Mouse (Mus musculus): ENCODE measurements around the gene Sdad1. TPM values are rescaled to one million over a fixed set of nuclear protein-coding genes. Genes with fewer than 3 reads are reported as not detected.
A peak's percentile ranks its signal among the peaks of the same experiment; 100 is the strongest.

Gene Sdad1
- total and polyA plus RNA-seq, 3 experiments = 43.6 to 72.9 (median 63.7) TPM

- no peak overlapping the region for H3K4me3 ChIP-seq (replicated peaks in 1 of 3; ENCODE audit: low read depth in 2 of 3, low read length in 2 of 3, poor library complexity in 1 of 3)
- no peak overlapping the region for H3K27ac ChIP-seq (ENCODE audit: insufficient read depth, low read depth)
- in situ Hi-C loops (cut with MboI; ENCODE audit: low pct_ligation_motif_present, low pct_unique_long_range_greater_than_20kb, low sequenced_read_pairs) = loop anchor here (5.0 kb wide), 1 partner anchor 59 kb away; no protein-coding TSS in a partner anchor
- no peaks in the 10 kb centered on the region for H3K27me3 ChIP-seq (replicated peaks)
- no peaks in the 10 kb centered on the region for H3K79me2 ChIP-seq (replicated peaks; ENCODE audit: control insufficient read depth, extremely low read depth, insufficient read depth, poor library complexity, severe bottlenecking)
- no peaks in the 10 kb centered on the region for H3K36me3 ChIP-seq (replicated peaks in 1 of 2; ENCODE audit: control insufficient read depth in 1 of 2, insufficient read depth in 1 of 2, low read length in 1 of 2)
- H3K4me2 ChIP-seq (ENCODE audit: insufficient read depth, low read depth, poor library complexity, severe bottlenecking) = no peak overlapping the region
- H3K9me3 ChIP-seq (replicated peaks; ENCODE audit: low read length) = no peaks in the 10 kb centered on the region
- dilution Hi-C loops (cut with MboI; ENCODE audit: extremely low pct_ligation_motif_present, extremely low pct_unique_long_range_greater_than_20kb, low sequenced_read_pairs) = no loop called here
- TF ChIP-seq IRF4 (IDR thresholded peaks at IDR 0.05; ENCODE audit: low read depth, low read length) = no peak
- TF ChIP-seq USF1 (IDR thresholded peaks at IDR 0.05; ENCODE audit: low read depth, low read length) = no peak
- no peak for TF ChIP-seq ETS1 (conservative IDR thresholded peaks at IDR 0.05; ENCODE audit: low read depth, low read length)
- TF ChIP-seq GABPA (IDR thresholded peaks at IDR 0.05; ENCODE audit: insufficient replicate concordance, low read depth, low read length) = no peak
- no peak for TF ChIP-seq ELF1 (IDR thresholded peaks at IDR 0.05; ENCODE audit: low read depth, low read length)
- no peak for TF ChIP-seq ZKSCAN1 (IDR thresholded peaks at IDR 0.05; ENCODE audit: borderline replicate concordance, low read depth, low read length)
- TF ChIP-seq MAX (IDR thresholded peaks at IDR 0.05; ENCODE audit: low read length) = no peak
- no peak for TF ChIP-seq MYC (IDR thresholded peaks at IDR 0.05; ENCODE audit: low read depth, low read length)
- TF ChIP-seq POLR2AphosphoS2 (IDR thresholded peaks at IDR 0.05; ENCODE audit: low read depth, low read length) = no peak
- TF ChIP-seq NELFE (IDR thresholded peaks at IDR 0.05; ENCODE audit: low read depth, low read length) = no peak
- no peak for TF ChIP-seq ZNF384 (IDR thresholded peaks at IDR 0.05; ENCODE audit: low read depth, low read length)
- no peak overlapping the region for H3K9ac ChIP-seq (ENCODE audit: insufficient read depth, low read depth)
- peaks cover 0 to 8% of the 10 kb centered on the region in 2 experiments; a peak in 2 of 4 replicates for H3K4me1 ChIP-seq (ENCODE audit: control insufficient read depth in 1 of 2, insufficient read depth in 2 of 2)
- DNase-seq (ENCODE audit: extremely low read depth) = no peak
These were observed 8.3 kb upstream of the Sdad1 start for GRCm38 (mm10) chr5:92318596-92318995.

- Histone ChIP-seq H3K27me3 (replicated peaks) (no peaks in the 10 kb centered on the region), H3K4me3 (replicated peaks in 1 of 3; ENCODE audit: low read depth in 2 of 3, low read length in 2 of 3, poor library complexity in 1 of 3) (no peak overlapping the region), H3K9ac (ENCODE audit: insufficient read depth, low read depth) (no peak overlapping the region), H3K36me3 (replicated peaks in 1 of 2; ENCODE audit: control insufficient read depth in 1 of 2, insufficient read depth in 1 of 2, low read length in 1 of 2) (no peaks in the 10 kb centered on the region), H3K4me2 (ENCODE audit: insufficient read depth, low read depth, poor library complexity, severe bottlenecking) (no peak overlapping the region), H3K9me3 (replicated peaks; ENCODE audit: low read length) (no peaks in the 10 kb centered on the region), H3K27ac (ENCODE audit: insufficient read depth, low read depth) (no peak overlapping the region), H3K4me1 (ENCODE audit: control insufficient read depth in 1 of 2, insufficient read depth in 2 of 2) (peaks cover 0 to 8% of the 10 kb centered on the region in 2 experiments; a peak in 2 of 4 replicates), H3K79me2 (replicated peaks; ENCODE audit: control insufficient read depth, extremely low read depth, insufficient read depth, poor library complexity, severe bottlenecking) (no peaks in the 10 kb centered on the region)
- in situ Hi-C loops (cut with MboI; ENCODE audit: low pct_ligation_motif_present, low pct_unique_long_range_greater_than_20kb, low sequenced_read_pairs) (loop anchor here (5.0 kb wide), 1 partner anchor 59 kb away; no protein-coding TSS in a partner anchor), dilution Hi-C loops (cut with MboI; ENCODE audit: extremely low pct_ligation_motif_present, extremely low pct_unique_long_range_greater_than_20kb, low sequenced_read_pairs) (no loop called here)
- TF ChIP-seq POLR2A (IDR thresholded peaks at IDR 0.05; ENCODE audit: low read depth, low read length) (no peak), NELFE (IDR thresholded peaks at IDR 0.05; ENCODE audit: low read depth, low read length) (0 out of 2 replicates have a peak, but pooled peaks have one; percentile 20)
- DNase-seq (ENCODE audit: extremely low read depth) = peak; percentile 31
These were observed 7.8 kb upstream of the Sdad1 start for GRCm38 (mm10) chr5:92318119-92318518.

GRCm38 (mm10) chr5:92313776-92314175, 3.5 kb upstream of the Sdad1 start:
- peaks cover 9% of the 10 kb centered on the region for H3K79me2 ChIP-seq (replicated peaks; ENCODE audit: control insufficient read depth, extremely low read depth, insufficient read depth, poor library complexity, severe bottlenecking)
- DNase-seq (ENCODE audit: extremely low read depth) = no peak
- in situ Hi-C loops (cut with MboI; ENCODE audit: low pct_ligation_motif_present, low pct_unique_long_range_greater_than_20kb, low sequenced_read_pairs) = no loop called here
- no peak overlapping the region for H3K4me3 ChIP-seq (replicated peaks in 1 of 3; ENCODE audit: low read depth in 2 of 3, low read length in 2 of 3, poor library complexity in 1 of 3)
- no peaks in the 10 kb centered on the region for H3K27me3 ChIP-seq (replicated peaks)
- no peaks in the 10 kb centered on the region for H3K36me3 ChIP-seq (replicated peaks in 1 of 2; ENCODE audit: control insufficient read depth in 1 of 2, insufficient read depth in 1 of 2, low read length in 1 of 2)
- dilution Hi-C loops (cut with MboI; ENCODE audit: extremely low pct_ligation_motif_present, extremely low pct_unique_long_range_greater_than_20kb, low sequenced_read_pairs) = no loop called here
- H3K9ac ChIP-seq (ENCODE audit: insufficient read depth, low read depth) = no peak overlapping the region
- no peak overlapping the region for H3K27ac ChIP-seq (ENCODE audit: insufficient read depth, low read depth)
- H3K4me1 ChIP-seq (ENCODE audit: control insufficient read depth in 1 of 2, insufficient read depth in 2 of 2) = peaks cover under 1 to 13% of the 10 kb centered on the region in 2 experiments; a peak in 3 of 4 replicates
- no peaks in the 10 kb centered on the region for H3K9me3 ChIP-seq (replicated peaks; ENCODE audit: low read length)
- TF ChIP-seq CHD1 (IDR thresholded peaks at IDR 0.05; ENCODE audit: low read depth, low read length) = no peak
- TF ChIP-seq ZMIZ1 (IDR thresholded peaks at IDR 0.05; ENCODE audit: low read depth, low read length) = no peak
- TF ChIP-seq ZKSCAN1 (IDR thresholded peaks at IDR 0.05; ENCODE audit: borderline replicate concordance, low read depth, low read length) = no peak
- no peak for TF ChIP-seq USF1 (IDR thresholded peaks at IDR 0.05; ENCODE audit: low read depth, low read length)
- TF ChIP-seq KAT2A (IDR thresholded peaks at IDR 0.05; ENCODE audit: insufficient replicate concordance, low read length) = no peak
- TF ChIP-seq TCF12 (IDR thresholded peaks at IDR 0.05; ENCODE audit: low read depth, low read length) = no peak
- no peak for TF ChIP-seq POLR2AphosphoS2 (IDR thresholded peaks at IDR 0.05; ENCODE audit: low read depth, low read length)
- TF ChIP-seq USF2 (conservative IDR thresholded peaks at IDR 0.05; ENCODE audit: low read depth, low read length) = no peak
- TF ChIP-seq NELFE (IDR thresholded peaks at IDR 0.05; ENCODE audit: low read depth, low read length) = no peak
- TF ChIP-seq MEF2A (IDR thresholded peaks at IDR 0.05; ENCODE audit: borderline replicate concordance, low read depth, low read length) = no peak
- TF ChIP-seq MYC (IDR thresholded peaks at IDR 0.05; ENCODE audit: low read depth, low read length) = no peak
- TF ChIP-seq ETS1 (conservative IDR thresholded peaks at IDR 0.05; ENCODE audit: low read depth, low read length) = no peak
- no peak for TF ChIP-seq ZC3H11A (IDR thresholded peaks at IDR 0.05; ENCODE audit: low read depth, low read length)
- no peak for TF ChIP-seq NRF1 (IDR thresholded peaks at IDR 0.05; ENCODE audit: low read depth, low read length)
- no peak for TF ChIP-seq PAX5 (IDR thresholded peaks at IDR 0.05; ENCODE audit: low read length)
- no peak for TF ChIP-seq JUND (conservative IDR thresholded peaks at IDR 0.05; ENCODE audit: low read depth, low read length)
- TF ChIP-seq HCFC1 (IDR thresholded peaks at IDR 0.05; ENCODE audit: low read depth, low read length) = no peak
- no peak overlapping the region for H3K4me2 ChIP-seq (ENCODE audit: insufficient read depth, low read depth, poor library complexity, severe bottlenecking)

All from CH12.LX (cell line).